Mouse (Mus musculus) kidney, adult 2 months (tissue): Measurements from ENCODE around the gene Slc38a4. TPM values are rescaled to one million over a fixed set of nuclear protein-coding genes. Genes with fewer than 3 reads are reported as not detected.
A peak's percentile ranks its signal among the peaks of the same experiment; 100 is the strongest.

Experiments used
- DNase-seq: peaks from one replicate; pipeline ENCODE4 v3.0.0; 2021
- H3K27ac ChIP-seq: fragments of 200-500 bp; 2 replicates; pipeline ENCODE4 v1.5.1; 2012; ENCODE audit warnings: low read depth, low read length, control low read depth, inconsistent platforms; ENCODE audit not compliant: insufficient read depth
- H3K27me3 ChIP-seq: fragments of 200-500 bp; replicated peaks from 2 replicates; pipeline ENCODE4 v1.6.1; 2012; ENCODE audit warnings: mild to moderate bottlenecking, moderate library complexity, low read length, inconsistent platforms; ENCODE audit not compliant: control insufficient read depth, insufficient read depth
- H3K36me3 ChIP-seq: fragments of 200-500 bp; 2 replicates; pipeline ENCODE4 v1.6.1; 2012; ENCODE audit warnings: mild to moderate bottlenecking, moderate library complexity, low read length, inconsistent platforms; ENCODE audit not compliant: control insufficient read depth, insufficient read depth
- H3K4me1 ChIP-seq: fragments of 200-500 bp; 2 replicates; pipeline ENCODE4 v1.6.1; 2011; ENCODE audit warnings: low read length; ENCODE audit not compliant: control insufficient read depth, insufficient read depth
- H3K4me3 ChIP-seq: fragments of 200-500 bp; 2 replicates; pipeline ENCODE4 v1.5.1; 2011; ENCODE audit warnings: mild to moderate bottlenecking, low read depth, low read length, control low read depth; ENCODE audit not compliant: insufficient read depth
- CTCF ChIP-seq: fragments of 200-500 bp; conservative IDR thresholded peaks from 2 replicates; pipeline ENCODE4 v1.5.1; 2011; ENCODE audit warnings: low read depth, mild to moderate bottlenecking, control low read depth, low read length, moderate library complexity, mixed read lengths; ENCODE audit not compliant: insufficient read depth, insufficient read length
- POLR2A ChIP-seq: fragments of 200-500 bp; IDR thresholded peaks from one replicate; pipeline ENCODE4 v1.6.1; 2011; ENCODE audit warnings: low read depth, low read length, control low read depth
- WGBS: fragments of 180-500 bp; shearing (Covaris S2); methylation state at CpG from one replicate; pipeline ENCODE4 v1.1.7; 2018; 5-methylcytosine and 5-hydroxymethylcytosine counted together
- polyA plus RNA-seq: library from polyadenylated mRNA; depleted of rRNA; stranded (reverse); fragments of >200 nt; gene quantifications from 2 replicates; pipeline ENCODE4 v1.2.3, GENCODE M21; 2012

Slc38a4 gene
- polyA plus RNA-seq, 1 experiment: 2.7 TPM

DNA sequence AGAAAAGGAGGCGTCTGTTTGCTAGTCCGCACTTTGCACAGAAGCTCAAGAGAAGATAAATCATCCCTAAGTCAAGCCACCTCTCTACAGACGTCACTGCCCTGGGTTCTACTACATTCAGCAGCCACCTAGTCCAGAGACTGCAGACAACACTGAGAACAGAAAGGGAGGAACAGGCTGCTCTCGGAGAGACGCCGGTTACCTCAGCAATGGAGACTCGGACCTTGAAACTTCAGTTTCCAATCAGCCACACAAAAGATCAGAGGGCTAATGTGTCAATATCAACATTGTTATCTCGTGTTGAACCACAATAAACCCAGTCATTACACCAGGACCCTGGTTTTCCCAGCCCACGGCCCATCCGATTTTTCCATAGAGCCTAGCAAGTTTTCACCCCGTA is 36.4 kb downstream of the Slc38a4 start:
- 92% methylated on average over 11 of the region's 11 CpGs for WGBS
- no peaks in the 10 kb centered on the region; the same call in 1 of the 2 replicates for H3K27me3 ChIP-seq
- no peak for DNase-seq
- H3K36me3 ChIP-seq: no peaks in the 10 kb centered on the region
- TF ChIP-seq CTCF (no peak), POLR2A (no peak)
- no peak overlapping the region for H3K4me3 ChIP-seq
- H3K4me1 ChIP-seq: no peaks in the 10 kb centered on the region
- H3K27ac ChIP-seq: no peak overlapping the region

DNA sequence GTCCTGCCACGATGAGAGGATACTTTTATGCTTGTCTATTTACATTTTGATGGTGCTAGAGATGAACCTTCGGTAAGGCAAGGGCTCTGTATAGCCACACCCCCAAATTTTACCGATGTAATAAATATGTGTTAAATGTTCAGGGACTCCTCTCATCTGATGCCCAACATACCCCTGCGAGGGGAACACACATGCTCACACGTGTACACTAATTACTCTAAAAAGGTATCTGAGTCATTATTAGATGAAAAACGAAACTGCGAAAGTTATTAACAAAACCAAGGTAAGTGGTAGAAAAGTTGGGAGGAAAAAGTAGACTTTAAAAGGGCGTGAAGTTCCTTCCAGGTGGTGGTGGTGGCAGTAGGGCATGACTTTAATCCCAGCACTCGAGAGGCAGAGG is 38.6 kb downstream of the Slc38a4 start:
- Histone ChIP-seq H3K4me1 (no peaks in the 10 kb centered on the region), H3K36me3 (no peaks in the 10 kb centered on the region), H3K27ac (no peak overlapping the region), H3K4me3 (no peak overlapping the region), H3K27me3 (no peaks in the 10 kb centered on the region)
- DNase-seq: no peak
- 92% methylated on average over 9 of the region's 9 CpGs for WGBS
- no peak for TF ChIP-seq POLR2A
- no peak for TF ChIP-seq CTCF

DNA sequence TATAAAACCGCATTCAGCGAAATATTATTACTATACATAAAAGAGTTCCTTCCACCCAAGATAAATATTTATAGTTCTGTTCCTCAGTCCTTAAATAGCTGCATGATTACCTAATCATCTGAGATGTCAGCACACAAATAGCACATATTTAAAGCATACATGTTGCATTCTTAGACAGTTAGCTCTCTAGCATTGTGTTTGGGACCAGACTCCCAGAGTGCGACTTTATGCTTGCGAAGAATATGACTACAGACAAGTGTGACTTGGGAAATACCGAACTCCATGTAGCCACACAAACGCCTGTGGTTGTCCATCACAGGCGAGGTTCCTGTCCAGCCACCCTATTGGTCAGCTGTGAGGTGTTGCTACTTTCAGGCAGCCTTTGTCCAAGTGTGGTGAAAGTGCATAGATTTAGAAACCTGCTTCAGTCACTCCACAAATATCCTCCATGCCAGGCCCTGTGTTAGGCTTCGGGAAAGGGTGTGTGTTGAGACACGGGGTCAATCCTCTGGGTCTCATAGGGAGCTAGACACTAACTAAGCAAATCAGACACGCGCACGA is 40.6 kb downstream of the Slc38a4 start:
- DNase-seq: no peak

DNA sequence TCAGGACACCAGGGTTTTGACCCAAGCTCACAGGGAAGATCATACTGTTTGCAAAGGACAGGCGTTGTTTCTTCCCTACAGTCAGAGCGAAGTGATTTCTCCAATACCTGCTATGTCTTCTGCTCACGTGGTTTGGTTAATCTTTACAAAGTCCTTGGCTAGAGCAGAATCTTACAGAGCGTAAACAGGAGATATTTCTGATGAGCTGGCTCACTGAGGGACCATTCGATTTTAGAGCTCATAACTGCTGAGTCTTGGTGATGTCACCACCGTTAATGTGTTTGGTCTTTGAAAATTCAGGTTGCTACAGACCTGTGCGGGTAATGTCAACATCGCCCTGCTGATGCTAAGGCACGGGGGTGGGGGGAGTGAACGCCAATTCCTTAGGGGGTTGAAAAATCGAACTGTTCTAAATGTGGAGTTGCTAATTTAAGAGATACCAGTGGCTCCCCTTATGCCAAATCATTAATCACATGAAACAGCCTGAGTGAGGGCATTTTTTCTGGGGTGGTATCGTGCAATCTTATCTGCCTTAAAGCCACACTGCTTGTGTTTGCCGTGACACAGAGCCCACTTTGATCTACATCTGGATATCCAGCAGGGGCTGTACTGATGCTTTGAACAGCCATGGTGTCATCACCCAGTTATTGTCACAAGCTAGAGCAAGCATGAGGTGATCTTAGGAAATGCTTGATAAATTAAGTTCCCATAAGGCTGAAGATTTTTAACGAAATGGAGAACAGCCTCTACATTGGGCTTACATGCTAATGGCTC is 44.0 kb downstream of the Slc38a4 start:
- no peaks in the 10 kb centered on the region for H3K27me3 ChIP-seq
- H3K4me3 ChIP-seq: no peak overlapping the region; the same call in 1 of the 2 replicates
- 66% methylated on average over 14 of the region's 14 CpGs for WGBS
- DNase-seq: peak; percentile 82
- H3K27ac ChIP-seq: 0 out of 2 replicates have a peak overlapping the region, but pooled peaks have one; percentile 35
- no peaks in the 10 kb centered on the region; the same call in 1 of the 2 replicates for H3K4me1 ChIP-seq
- H3K36me3 ChIP-seq: no peaks in the 10 kb centered on the region
- TF ChIP-seq POLR2A: no peak
- TF ChIP-seq CTCF: no peak

More for the DNA sequence above, 40.6 kb downstream of the Slc38a4 start:
- WGBS: 94% methylated on average over 12 of the region's 12 CpGs
- Histone ChIP-seq H3K27me3 (no peaks in the 10 kb centered on the region), H3K4me3 (no peak overlapping the region), H3K27ac (no peak overlapping the region), H3K36me3 (no peaks in the 10 kb centered on the region), H3K4me1 (no peaks in the 10 kb centered on the region; the same call in 1 of the 2 replicates)
- no peak for TF ChIP-seq POLR2A
- no peak for TF ChIP-seq CTCF

DNA sequence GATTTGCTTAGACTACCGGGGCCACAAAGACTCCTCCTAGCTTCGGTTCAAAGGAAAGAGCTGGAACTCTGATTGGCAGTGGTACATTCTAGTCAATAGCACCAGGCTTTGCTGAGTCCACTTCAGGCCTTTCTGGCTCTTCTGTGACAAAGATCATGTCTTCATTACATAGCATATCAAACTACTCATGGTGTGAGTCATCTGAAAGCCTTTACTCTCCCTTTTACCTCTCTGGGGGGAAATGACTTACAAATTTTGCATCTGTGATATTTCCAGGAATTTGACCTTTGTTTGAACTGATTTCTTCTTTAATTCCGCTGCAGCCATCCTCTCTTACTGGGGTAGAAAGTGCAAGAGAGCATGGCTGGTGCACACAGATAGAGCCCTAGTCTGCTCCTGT is 46.5 kb downstream of the Slc38a4 start:
- H3K27ac ChIP-seq: no peak overlapping the region
- H3K27me3 ChIP-seq: no peaks in the 10 kb centered on the region
- TF ChIP-seq CTCF (no peak), POLR2A (no peak)
- WGBS: 78% methylated on average over 3 of the region's 3 CpGs
- DNase-seq: no peak
- H3K4me3 ChIP-seq: no peak overlapping the region
- H3K4me1 ChIP-seq: no peaks in the 10 kb centered on the region; the same call in 1 of the 2 replicates
- no peaks in the 10 kb centered on the region for H3K36me3 ChIP-seq

DNA sequence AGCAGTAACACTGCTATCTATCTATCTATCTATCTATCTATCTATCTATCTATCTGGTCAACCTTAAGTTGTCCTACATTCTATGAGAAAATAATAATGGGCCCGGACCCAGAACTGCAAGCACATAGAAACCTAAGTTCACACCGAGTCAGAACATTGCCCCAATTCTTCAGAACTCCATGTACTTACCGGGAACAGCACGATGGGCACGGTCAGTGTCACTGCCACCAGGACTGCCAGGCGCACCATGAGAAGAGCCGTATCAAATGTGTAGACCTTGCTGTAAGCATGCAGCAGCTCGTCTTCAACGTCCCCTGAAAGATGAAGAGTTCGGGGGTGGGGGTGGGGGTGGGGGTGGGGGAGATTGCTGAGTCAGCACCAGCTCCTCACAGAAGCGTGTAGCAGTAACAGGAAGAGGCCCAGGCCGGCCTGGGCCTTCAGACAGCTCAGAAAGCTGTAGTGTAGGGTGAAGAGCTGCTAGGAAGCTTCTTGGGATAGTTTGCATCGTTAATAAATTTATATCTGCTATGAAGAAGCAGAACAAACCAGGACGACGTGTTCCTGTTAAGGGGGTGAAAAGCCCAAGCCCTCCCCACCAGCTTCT is 50.0 kb downstream of the Slc38a4 start:
- 87% methylated on average over 15 of the region's 15 CpGs for WGBS
- H3K36me3 ChIP-seq: no peaks in the 10 kb centered on the region
- TF ChIP-seq POLR2A (no peak), CTCF (no peak)
- no peaks in the 10 kb centered on the region for H3K27me3 ChIP-seq
- peaks cover 6% of the 10 kb centered on the region; the same call in 1 of the 2 replicates for H3K4me1 ChIP-seq
- DNase-seq: no peak
- H3K4me3 ChIP-seq: no peak overlapping the region
- no peak overlapping the region for H3K27ac ChIP-seq

DNA sequence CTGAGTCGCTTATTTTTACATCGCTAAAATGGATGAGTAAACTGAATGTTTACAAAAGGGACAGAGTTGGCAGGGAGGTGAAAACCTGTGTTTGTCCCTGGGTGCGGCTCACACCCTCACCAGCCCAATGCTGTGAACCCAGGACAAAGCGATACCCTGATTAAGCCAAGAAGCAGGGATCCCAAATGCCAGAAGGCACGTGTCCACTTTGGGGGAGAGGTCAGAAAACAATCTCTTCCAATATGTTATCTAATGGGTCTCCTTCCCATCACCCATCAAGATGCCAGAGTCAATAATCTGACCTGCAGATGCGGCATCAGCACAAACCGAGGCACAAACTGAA is 51.3 kb downstream of the Slc38a4 start:
- no peaks in the 10 kb centered on the region for H3K36me3 ChIP-seq
- no peak for DNase-seq
- 61% methylated on average over 7 of the region's 7 CpGs for WGBS
- no peak overlapping the region for H3K4me3 ChIP-seq
- no peak overlapping the region for H3K27ac ChIP-seq
- peaks cover 11% of the 10 kb centered on the region; the same call in 1 of the 2 replicates for H3K4me1 ChIP-seq
- TF ChIP-seq CTCF (no peak), POLR2A (no peak)
- H3K27me3 ChIP-seq: no peaks in the 10 kb centered on the region
